Mouse (Mus musculus) cerebellum, adult 11 months (tissue): ENCODE results near the gene Gucd1.

Experiments used
- DNase-seq: peaks from one replicate; pipeline ENCODE4 v3.0.0; 2022

Gene Gucd1

GRCm38 (mm10) chr10:75315756-75316155, 202.0 kb downstream of the Gucd1 start:
- DNase-seq = no peak

DNA sequence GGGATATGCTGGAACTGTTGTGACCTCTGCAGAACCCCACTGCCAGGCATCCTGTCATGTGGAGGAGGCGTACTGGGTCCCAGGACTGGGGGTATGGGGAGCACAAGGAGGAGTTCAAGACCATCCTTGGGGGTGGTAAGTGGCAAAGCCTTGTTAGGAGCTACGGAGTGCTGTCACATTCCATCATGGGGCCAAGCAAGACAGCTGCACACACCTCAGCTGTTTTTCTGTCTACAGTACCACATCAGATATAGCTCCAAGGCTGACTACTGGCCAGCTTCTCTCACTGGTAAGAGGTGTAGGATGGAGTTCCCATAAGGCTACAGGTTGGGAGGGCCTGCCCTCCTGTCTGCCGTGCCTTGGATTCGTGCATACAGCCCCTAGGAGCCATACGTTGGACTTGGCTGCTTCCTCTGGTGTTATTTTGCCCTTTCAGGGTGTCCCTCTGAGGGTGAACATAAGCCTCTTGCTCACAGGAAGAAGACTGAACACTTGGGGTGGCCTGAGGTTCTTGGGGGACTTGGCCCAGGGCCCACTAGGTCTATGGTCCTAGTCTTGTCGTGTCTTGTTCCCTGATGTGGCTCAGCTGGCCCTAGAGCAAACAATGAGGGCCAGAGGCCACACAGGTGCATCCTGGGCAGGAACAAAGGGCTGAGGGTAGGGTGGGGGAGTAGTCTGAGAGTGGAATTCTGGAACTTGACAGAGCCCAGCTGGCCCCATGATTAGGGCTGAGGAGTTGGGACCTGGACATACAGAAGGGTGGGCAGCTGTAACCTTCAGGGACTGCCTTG, 203.4 kb downstream of the Gucd1 start:
- DNase-seq = no peak

DNA sequence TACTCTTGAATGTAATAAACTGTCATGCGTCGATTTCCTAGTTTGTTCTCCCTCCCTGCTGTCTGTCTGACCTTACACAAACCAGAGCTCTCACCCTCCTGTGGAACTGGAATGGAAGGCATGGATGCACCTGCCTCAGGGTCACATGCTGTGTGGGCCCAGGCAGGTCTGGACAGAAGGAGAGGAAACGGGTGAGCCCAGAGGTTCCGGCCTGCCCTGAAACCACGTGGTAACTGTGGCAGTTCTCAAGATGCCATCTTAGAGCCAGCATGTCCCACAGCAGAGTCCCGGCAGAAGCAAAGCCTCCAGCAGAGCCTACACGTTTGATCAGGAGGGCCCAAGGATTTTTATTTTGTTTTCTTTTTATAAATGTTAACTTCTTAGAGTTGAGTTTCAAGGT, 205.4 kb downstream of the Gucd1 start:
- no peak for DNase-seq

DNA sequence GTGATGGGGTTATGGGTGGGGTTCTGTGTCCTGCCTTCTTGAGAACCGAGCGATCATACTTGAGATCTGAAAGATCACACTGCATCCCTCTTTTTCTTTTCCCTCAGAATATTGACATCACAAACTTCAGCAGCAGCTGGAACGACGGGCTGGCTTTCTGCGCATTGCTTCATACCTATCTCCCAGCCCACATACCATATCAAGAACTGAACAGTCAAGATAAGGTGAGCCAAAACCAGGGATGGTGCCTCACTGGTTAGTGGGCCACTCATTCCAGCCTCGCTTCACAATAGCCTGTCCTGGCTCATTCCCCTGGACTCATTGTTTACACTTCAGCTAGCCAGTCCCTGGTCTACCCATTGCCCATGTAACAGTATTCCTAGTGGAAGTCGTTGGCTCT, 210.6 kb downstream of the Gucd1 start:
- no peak for DNase-seq

GRCm38 (mm10) chr10:75304413-75304812, 213.4 kb downstream of the Gucd1 start:
- no peak for DNase-seq

- DNase-seq = no peak
These were observed 213.7 kb downstream of the Gucd1 start for GRCm38 (mm10) chr10:75304049-75304405.

GRCm38 (mm10) chr10:75303324-75304048, 214.3 kb downstream of the Gucd1 start:
- DNase-seq = peak; percentile 22

- DNase-seq = no peak
These were observed 215.2 kb downstream of the Gucd1 start for GRCm38 (mm10) chr10:75302536-75302935.

DNA sequence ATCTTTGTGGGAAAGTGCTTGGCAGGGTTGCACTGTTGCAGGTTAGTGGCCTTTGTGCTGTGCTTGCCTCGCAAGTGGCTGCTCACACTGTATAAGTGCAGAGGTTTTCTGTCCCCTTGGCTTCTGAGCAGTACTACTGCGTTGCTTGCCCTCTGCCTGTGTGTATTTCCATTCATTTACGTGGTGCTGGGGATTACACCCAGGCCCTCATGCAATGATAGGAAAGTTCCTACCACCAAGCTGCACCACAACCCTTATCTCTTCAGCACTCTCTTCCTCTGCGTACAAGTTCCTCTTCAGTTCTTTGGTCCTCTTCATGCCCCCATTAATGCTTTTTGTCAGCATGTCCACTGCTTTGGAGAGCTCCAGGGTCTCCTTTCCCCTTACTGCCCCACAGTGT, 215.8 kb downstream of the Gucd1 start:
- DNase-seq = no peak

DNA sequence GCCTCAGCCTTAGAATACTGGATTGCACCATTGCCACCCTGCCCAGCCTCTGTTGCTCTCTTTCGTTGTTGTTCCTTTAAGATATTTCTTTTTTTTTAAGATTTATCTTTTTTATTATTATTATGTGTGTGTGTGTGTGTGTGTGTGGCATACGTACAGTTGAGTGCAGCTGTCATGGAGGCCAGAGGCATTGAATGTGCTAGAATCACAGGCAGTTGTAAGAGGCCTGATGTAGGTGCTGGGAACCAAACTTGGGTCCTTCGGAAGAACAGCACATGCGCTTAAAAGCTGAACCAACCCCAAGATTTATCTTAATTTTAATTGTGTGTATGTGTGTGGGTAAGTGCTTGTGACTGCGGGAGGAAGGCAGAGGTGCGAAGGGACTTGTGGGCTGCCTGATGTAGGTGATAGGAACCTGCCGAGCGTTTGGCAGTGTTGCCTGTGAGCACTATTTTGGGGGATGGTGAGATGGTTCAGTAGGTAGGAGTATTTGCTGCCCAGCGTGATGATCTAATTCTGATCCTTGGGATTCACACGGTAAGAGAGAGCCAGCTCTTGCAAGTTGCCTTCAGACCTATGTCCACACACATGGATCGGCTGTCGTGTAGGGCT, 216.5 kb downstream of the Gucd1 start:
- no peak for DNase-seq
